Mouse (Mus musculus) liver, embryonic 14.5 days (tissue): ENCODE measurements around the gene Sult2a3. TPM values are rescaled to one million over a fixed set of nuclear protein-coding genes. Genes with fewer than 3 reads are reported as not detected.
"Not testable (repeated sequence)": the region's sequence is repeated elsewhere in the genome, so short reads cannot be mapped to it uniquely, and the experiment has no call there.

Source experiments
- ATAC-seq: fragments of 200-750 bp; cut with Nextera tagmentation; 2 replicates; pipeline ENCODE4 v1.8.0; 2017; ENCODE audit warnings: moderate number of reproducible peaks, mild to moderate bottlenecking, moderate library complexity; ENCODE audit not compliant: insufficient read depth
- DNase-seq, 3 experiments: peaks; one replicate each; pipeline ENCODE4 v3.0.0-alpha.2; 2012 to 2013; ENCODE audit warnings: low read depth in 3 of 3, low spot score in 3 of 3
- H3K27ac ChIP-seq: fragments of 300-500 bp; sonication (generic); 2 replicates; pipeline ENCODE4 v1.5.1; 2014; ENCODE audit warnings: moderate library complexity, mild to moderate bottlenecking, control low read depth, inconsistent platforms
- H3K27me3 ChIP-seq: fragments of 300-500 bp; sonication (generic); 2 replicates; pipeline ENCODE4 v1.6.1; 2014; ENCODE audit warnings: mild to moderate bottlenecking, low read length, moderate library complexity; ENCODE audit not compliant: control insufficient read depth, insufficient read depth
- H3K36me3 ChIP-seq: fragments of 300-500 bp; sonication (generic); replicated peaks from 2 replicates; pipeline ENCODE4 v1.6.1; 2014; ENCODE audit warnings: low read depth; ENCODE audit not compliant: control insufficient read depth, insufficient read depth
- H3K4me1 ChIP-seq, 2 experiments: fragments of 200-500 bp in 1 of 2; fragments of 300-500 bp in 1 of 2; sonication (generic) in 1 of 2; replicated peaks; 2 replicates each; pipeline ENCODE4 v1.6.1; 2012 to 2014; ENCODE audit warnings: antibody characterized with exemption in 1 of 2, inconsistent platforms in 1 of 2, low read length in 1 of 2; ENCODE audit not compliant: control insufficient read depth in 2 of 2, insufficient read depth in 2 of 2
- H3K4me2 ChIP-seq: fragments of 300-500 bp; sonication (generic); 2 replicates; pipeline ENCODE4 v1.6.1; 2014; ENCODE audit warnings: low read depth, mild to moderate bottlenecking, control low read depth, moderate library complexity
- H3K4me3 ChIP-seq, 2 experiments: fragments of 200-500 bp in 1 of 2; fragments of 300-500 bp in 1 of 2; sonication (generic) in 1 of 2; 2 replicates each; pipeline ENCODE4 v1.5.1; 2012 to 2014; ENCODE audit warnings: low read depth in 2 of 2, low read length in 2 of 2, mild to moderate bottlenecking in 2 of 2, control low read depth in 1 of 2, inconsistent platforms in 1 of 2, moderate library complexity in 1 of 2; ENCODE audit not compliant: insufficient read depth in 1 of 2
- H3K9ac ChIP-seq: fragments of 300-500 bp; sonication (generic); replicated peaks from 2 replicates; pipeline ENCODE4 v1.6.1; 2014; ENCODE audit warnings: mild to moderate bottlenecking, control low read depth, moderate library complexity
- H3K9me3 ChIP-seq: fragments of 300-500 bp; sonication (generic); 2 replicates; pipeline ENCODE4 v1.6.1; 2016; ENCODE audit warnings: low read length, mixed read lengths; ENCODE audit not compliant: control insufficient read depth
- CTCF ChIP-seq: IDR thresholded peaks from 2 replicates; pipeline ENCODE4 v1.5.1; 2016; ENCODE audit warnings: antibody characterized with exemption, low read depth, control low read depth
- EP300 ChIP-seq: IDR thresholded peaks from 2 replicates; pipeline ENCODE4 v1.6.1; 2016; ENCODE audit warnings: antibody characterized with exemption, low read depth
- WGBS: fragments of 180-500 bp; shearing (Covaris S2); extraction: QIAGEN DNeasy Blood & Tissue Kit; methylation state at CpG from one replicate; pipeline ENCODE4 v1.1.7; 2014; ENCODE audit not compliant: insufficient replicate concordance; 5-methylcytosine and 5-hydroxymethylcytosine counted together
- polyA plus RNA-seq, 2 experiments: library from polyadenylated mRNA; depleted of rRNA in 1 of 2; stranded (reverse) in 1 of 2; unstranded in 1 of 2; fragments of >200 nt; fragmentation: Nextera tagmentation in 1 of 2; extraction: Ambion mirVana in 1 of 2; gene quantifications; 2 replicates each; pipeline versions ENCODE4 v1.2.1 to v1.2.3; 2012 to 2014

Gene Sult2a3
- polyA plus RNA-seq (2012; rRNA removed) (0.07 and 0.09 TPM in 2 replicates), polyA plus RNA-seq (2014; fragmentation: Nextera tagmentation; extraction: Ambion mirVana) (0.23 TPM in 1 of 2 replicates, not detected in the other)

- H3K4me1 ChIP-seq: no peaks in the 10 kb centered on the region
- no peak within 1 kb of the TSS for H3K4me3 ChIP-seq
- no peaks in the 10 kb centered on the region for H3K9me3 ChIP-seq
- no peaks in the 10 kb centered on the region for H3K36me3 ChIP-seq
- H3K27ac ChIP-seq: no peak within 1 kb of the TSS
- WGBS: 58% methylated on average over 2 of the region's 2 CpGs
- H3K4me2 ChIP-seq: no peak within 1 kb of the TSS
- no peaks in the 10 kb centered on the region for H3K27me3 ChIP-seq
- TF ChIP-seq CTCF (no peak), EP300 (no peak)
- DNase-seq (no peak), ATAC-seq (no peak)
- no peak within 1 kb of the TSS for H3K9ac ChIP-seq
Observed at GRCm38 (mm10) chr7:14122944-14123343, at the start of gene Sult2a3. Gene Sult2a3 (minus strand): TSS chr7:14123044.

- Histone ChIP-seq H3K4me2 (no peak overlapping the region), H3K9ac (no peak overlapping the region), H3K4me1 (no peaks in the 10 kb centered on the region), H3K36me3 (no peaks in the 10 kb centered on the region), H3K27me3 (no peaks in the 10 kb centered on the region), H3K27ac (no peak overlapping the region), H3K9me3 (no peaks in the 10 kb centered on the region), H3K4me3 (no peak overlapping the region)
- ATAC-seq (no peak), DNase-seq (no peak)
- 53% methylated on average over 2 of the region's 2 CpGs for WGBS
- TF ChIP-seq CTCF (no peak), EP300 (no peak)
Observed at GRCm38 (mm10) chr7:14120436-14120835, 2.4 kb downstream of the Sult2a3 start.

GRCm38 (mm10) chr7:14119865-14120264 lies 3.0 kb downstream of the Sult2a3 start:
- not testable (repeated sequence) for H3K4me2 ChIP-seq, H3K9me3 ChIP-seq, H3K9ac ChIP-seq, H3K27ac ChIP-seq, H3K27me3 ChIP-seq, ATAC-seq, H3K4me3 ChIP-seq, DNase-seq, H3K4me1 ChIP-seq, H3K36me3 ChIP-seq
- 40% methylated on average over 3 of the region's 3 CpGs for WGBS

GRCm38 (mm10) chr7:14116761-14117160 lies 6.1 kb downstream of the Sult2a3 start:
- no peaks in the 10 kb centered on the region for H3K9me3 ChIP-seq
- no peak overlapping the region for H3K9ac ChIP-seq
- no peaks in the 10 kb centered on the region for H3K36me3 ChIP-seq
- no peak overlapping the region for H3K4me2 ChIP-seq
- TF ChIP-seq EP300 (no peak), CTCF (no peak)
- no peaks in the 10 kb centered on the region for H3K4me1 ChIP-seq
- 30% methylated on average over 1 of the region's 1 CpGs for WGBS
- ATAC-seq (no peak), DNase-seq (no peak)
- H3K27ac ChIP-seq: no peak overlapping the region
- no peak overlapping the region for H3K4me3 ChIP-seq
- no peaks in the 10 kb centered on the region for H3K27me3 ChIP-seq

- not testable (repeated sequence) for H3K27ac ChIP-seq, H3K27me3 ChIP-seq, H3K4me1 ChIP-seq, H3K36me3 ChIP-seq, DNase-seq, ATAC-seq, H3K9ac ChIP-seq, H3K4me2 ChIP-seq, H3K9me3 ChIP-seq, H3K4me3 ChIP-seq
- 48% methylated on average over 3 of the region's 3 CpGs for WGBS
Observed at GRCm38 (mm10) chr7:14114471-14114870, 8.4 kb downstream of the Sult2a3 start.

GRCm38 (mm10) chr7:14047821-14048220 lies 75.0 kb downstream of the Sult2a3 start:
- not testable (repeated sequence) for H3K9me3 ChIP-seq, H3K27me3 ChIP-seq, H3K36me3 ChIP-seq, H3K4me2 ChIP-seq, H3K27ac ChIP-seq, H3K4me1 ChIP-seq, H3K4me3 ChIP-seq, H3K9ac ChIP-seq, ATAC-seq, DNase-seq
- WGBS: 57% methylated on average over 1 of the region's 1 CpGs

GRCm38 (mm10) chr7:14030831-14031230 lies 92.0 kb downstream of the Sult2a3 start:
- H3K27ac ChIP-seq, H3K9me3 ChIP-seq, H3K9ac ChIP-seq, H3K4me2 ChIP-seq, ATAC-seq, H3K27me3 ChIP-seq, DNase-seq, H3K4me1 ChIP-seq, H3K4me3 ChIP-seq, H3K36me3 ChIP-seq: not testable (repeated sequence)
